Mouse (Mus musculus) limb, embryonic 12.5 days (tissue): ENCODE data around the gene Ttll12. TPM values are rescaled to one million over a fixed set of nuclear protein-coding genes. Genes with fewer than 3 reads are reported as not detected.

Experiments
- ATAC-seq: fragments of 200-750 bp; cut with Nextera tagmentation; 2 replicates; pipeline ENCODE4 v1.8.0; 2017; ENCODE audit warnings: low read depth, moderate TSS enrichment; ENCODE audit not compliant: insufficient number of reproducible peaks, insufficient read depth, low FRiP score, low TSS enrichment
- H3K27ac ChIP-seq: fragments of 300-500 bp; sonication (generic); 2 replicates; pipeline ENCODE4 v1.5.1; 2016; ENCODE audit warnings: mild to moderate bottlenecking, moderate library complexity
- H3K27me3 ChIP-seq: fragments of 300-500 bp; sonication (generic); 2 replicates; pipeline ENCODE4 v1.6.1; 2016; ENCODE audit warnings: mild to moderate bottlenecking, moderate library complexity
- H3K36me3 ChIP-seq: fragments of 300-500 bp; sonication (generic); 2 replicates; pipeline ENCODE4 v1.6.1; 2016; ENCODE audit warnings: mild to moderate bottlenecking, moderate library complexity
- H3K4me1 ChIP-seq: fragments of 300-500 bp; sonication (generic); replicated peaks from 2 replicates; pipeline ENCODE4 v1.6.1; 2016
- H3K4me2 ChIP-seq: fragments of 300-500 bp; sonication (generic); 2 replicates; pipeline ENCODE4 v1.6.1; 2016; ENCODE audit warnings: mild to moderate bottlenecking, moderate library complexity
- H3K4me3 ChIP-seq: fragments of 300-500 bp; sonication (generic); replicated peaks from 2 replicates; pipeline ENCODE4 v1.5.1; 2016; ENCODE audit warnings: mild to moderate bottlenecking
- H3K9ac ChIP-seq: fragments of 300-500 bp; sonication (generic); replicated peaks from 2 replicates; pipeline ENCODE4 v1.6.1; 2016; ENCODE audit warnings: mild to moderate bottlenecking, moderate library complexity
- H3K9me3 ChIP-seq: fragments of 300-500 bp; sonication (generic); 2 replicates; pipeline ENCODE4 v1.6.1; 2016; ENCODE audit warnings: mild to moderate bottlenecking, moderate library complexity
- WGBS: fragments of 180-500 bp; shearing (Covaris S2); methylation state at CpG from one replicate; pipeline ENCODE4 v1.1.7; 2016; 5-methylcytosine and 5-hydroxymethylcytosine counted together
- polyA plus RNA-seq: library from polyadenylated mRNA; unstranded; fragments of >200 nt; fragmentation: Nextera tagmentation; extraction: Ambion mirVana; gene quantifications from 2 replicates; pipeline ENCODE4 v1.2.1, GENCODE M21; 2016

Ttll12 gene
- polyA plus RNA-seq, 1 experiment from 2014 or later, result 44.7 TPM

GRCm38 (mm10) chr15:83615245-83615644 lies 20.3 kb upstream of the Ttll12 start:
- WGBS, result 85% methylated on average over 3 of the region's 3 CpGs
- Histone ChIP-seq H3K27ac (no peak overlapping the region), H3K36me3 (peaks cover 79% of the 10 kb centered on the region), H3K9ac (no peak overlapping the region), H3K4me3 (no peak overlapping the region), H3K27me3 (no peaks in the 10 kb centered on the region; the same call in 1 of the 2 replicates), H3K4me2 (no peak overlapping the region), H3K4me1 (no peaks in the 10 kb centered on the region), H3K9me3 (no peaks in the 10 kb centered on the region)
- no peak for ATAC-seq

- no peak for ATAC-seq
- 47% methylated on average over 15 of the region's 15 CpGs for WGBS
- H3K9me3 ChIP-seq, result no peaks in the 10 kb centered on the region
Measured at GRCm38 (mm10) chr15:83607115-83607802, 12.3 kb upstream of the Ttll12 start.

GRCm38 (mm10) chr15:83606700-83607099 lies 11.7 kb upstream of the Ttll12 start:
- H3K4me1 ChIP-seq, result peaks cover 4% of the 10 kb centered on the region; the same call in 1 of the 2 replicates
- no peak for ATAC-seq
- no peak overlapping the region for H3K4me3 ChIP-seq
- H3K9ac ChIP-seq, result no peak overlapping the region
- no peaks in the 10 kb centered on the region for H3K9me3 ChIP-seq
- 86% methylated on average over 8 of the region's 8 CpGs for whole genome bisulfite sequencing
- H3K27ac ChIP-seq, result no peak overlapping the region
- H3K4me2 ChIP-seq, result no peak overlapping the region
- no peaks in the 10 kb centered on the region for H3K27me3 ChIP-seq
- peaks cover 43% of the 10 kb centered on the region for H3K36me3 ChIP-seq

More at GRCm38 (mm10) chr15:83607115-83607802, 12.3 kb upstream of the Ttll12 start:
- H3K4me3 ChIP-seq, result no peak overlapping the region
- H3K9ac ChIP-seq, result no peak overlapping the region
- H3K4me2 ChIP-seq, result no peak overlapping the region
- H3K36me3 ChIP-seq, result peaks cover 49% of the 10 kb centered on the region
- H3K27ac ChIP-seq, result no peak overlapping the region
- H3K27me3 ChIP-seq, result no peaks in the 10 kb centered on the region
- H3K4me1 ChIP-seq, result peaks cover 4% of the 10 kb centered on the region; the same call in 1 of the 2 replicates

- Histone ChIP-seq H3K27me3 (no peaks in the 10 kb centered on the region), H3K4me1 (peaks cover 4% of the 10 kb centered on the region; the same call in 1 of the 2 replicates), H3K27ac (no peak overlapping the region), H3K4me2 (no peak overlapping the region), H3K9ac (no peak overlapping the region), H3K9me3 (no peaks in the 10 kb centered on the region), H3K4me3 (no peak overlapping the region), H3K36me3 (peaks cover 39% of the 10 kb centered on the region)
- 77% methylated on average over 11 of the region's 11 CpGs for WGBS
- ATAC-seq, result no peak
Measured at GRCm38 (mm10) chr15:83606216-83606615, 11.3 kb upstream of the Ttll12 start.

GRCm38 (mm10) chr15:83603426-83603825 lies 8.5 kb upstream of the Ttll12 start:
- ATAC-seq, result no peak
- Histone ChIP-seq H3K4me1 (peaks cover 4% of the 10 kb centered on the region; the same call in 1 of the 2 replicates), H3K9ac (no peak overlapping the region), H3K27ac (no peak overlapping the region), H3K9me3 (no peaks in the 10 kb centered on the region), H3K4me2 (no peak overlapping the region), H3K36me3 (peaks cover 19% of the 10 kb centered on the region; the same call in 1 of the 2 replicates), H3K4me3 (no peak overlapping the region), H3K27me3 (no peaks in the 10 kb centered on the region)
- WGBS, result 90% methylated on average over 7 of the region's 7 CpGs

- H3K27ac ChIP-seq, result 0 out of 2 replicates have a peak overlapping the region, but pooled peaks have one; percentile 23
- no peak overlapping the region for H3K4me3 ChIP-seq
- H3K4me1 ChIP-seq, result peaks cover 4% of the 10 kb centered on the region; the same call in 1 of the 2 replicates
- no peaks in the 10 kb centered on the region for H3K9me3 ChIP-seq
- no peak overlapping the region for H3K9ac ChIP-seq
- ATAC-seq, result no peak
- H3K4me2 ChIP-seq, result no peak overlapping the region
- H3K27me3 ChIP-seq, result no peaks in the 10 kb centered on the region
- WGBS, result 87% methylated on average over 1 of the region's 1 CpGs
- peaks cover 16% of the 10 kb centered on the region; the same call in 1 of the 2 replicates for H3K36me3 ChIP-seq
Measured at GRCm38 (mm10) chr15:83603046-83603396, 8.1 kb upstream of the Ttll12 start.

GRCm38 (mm10) chr15:83602372-83603045 lies 7.6 kb upstream of the Ttll12 start:
- Histone ChIP-seq H3K27me3 (no peaks in the 10 kb centered on the region), H3K9ac (no peak overlapping the region), H3K4me1 (peaks cover 4% of the 10 kb centered on the region; the same call in 1 of the 2 replicates), H3K27ac (peak overlapping the region; percentile 23; the same call in 1 of the 2 replicates), H3K36me3 (peaks cover 16% of the 10 kb centered on the region; the same call in 1 of the 2 replicates), H3K4me3 (no peak overlapping the region), H3K4me2 (no peak overlapping the region), H3K9me3 (no peaks in the 10 kb centered on the region)
- ATAC-seq, result no peak
- WGBS, result 73% methylated on average over 13 of the region's 13 CpGs

GRCm38 (mm10) chr15:83601185-83601584 lies 6.2 kb upstream of the Ttll12 start:
- H3K9me3 ChIP-seq, result no peaks in the 10 kb centered on the region
- peaks cover 4% of the 10 kb centered on the region; the same call in 1 of the 2 replicates for H3K4me1 ChIP-seq
- H3K36me3 ChIP-seq, result peaks cover 7% of the 10 kb centered on the region; the same call in 1 of the 2 replicates
- ATAC-seq, result no peak
- H3K4me2 ChIP-seq, result no peak overlapping the region
- H3K27me3 ChIP-seq, result no peaks in the 10 kb centered on the region
- H3K4me3 ChIP-seq, result no peak overlapping the region
- H3K9ac ChIP-seq, result no peak overlapping the region
- no peak overlapping the region for H3K27ac ChIP-seq
- 73% methylated on average over 4 of the region's 4 CpGs for WGBS

GRCm38 (mm10) chr15:83596833-83597232 lies 1.9 kb upstream of the Ttll12 start:
- Histone ChIP-seq H3K27ac (no peak overlapping the region), H3K4me1 (peaks cover 14% of the 10 kb centered on the region), H3K36me3 (peaks cover 9% of the 10 kb centered on the region; the same call in 1 of the 2 replicates), H3K9ac (no peak overlapping the region), H3K4me3 (no peak overlapping the region), H3K4me2 (no peak overlapping the region), H3K9me3 (no peaks in the 10 kb centered on the region), H3K27me3 (no peaks in the 10 kb centered on the region)
- WGBS, result 87% methylated on average over 4 of the region's 4 CpGs
- no peak for ATAC-seq

GRCm38 (mm10) chr15:83595364-83595711 lies 381 bp upstream of the Ttll12 start:
- no peak for ATAC-seq
- H3K27me3 ChIP-seq, result no peaks in the 10 kb centered on the region
- peaks cover 14% of the 10 kb centered on the region for H3K4me1 ChIP-seq
- H3K4me2 ChIP-seq, result peak overlapping the region; percentile 70
- WGBS, result 31% methylated on average over 7 of the region's 7 CpGs
- peaks cover 14% of the 10 kb centered on the region for H3K36me3 ChIP-seq
- H3K9me3 ChIP-seq, result no peaks in the 10 kb centered on the region
- no peak overlapping the region for H3K27ac ChIP-seq
- 0 out of 2 replicates have a peak overlapping the region, but pooled peaks have one; percentile 86 for H3K9ac ChIP-seq
- peak overlapping the region; percentile 76 for H3K4me3 ChIP-seq

GRCm38 (mm10) chr15:83593702-83594512 lies 1.1 kb downstream of the Ttll12 start:
- Histone ChIP-seq H3K27me3 (no peaks in the 10 kb centered on the region), H3K4me3 (peak overlapping the region; percentile 76), H3K4me2 (peak overlapping the region; percentile 70), H3K36me3 (peaks cover 22% of the 10 kb centered on the region), H3K9ac (peak overlapping the region; percentile 86), H3K4me1 (peaks cover 14% of the 10 kb centered on the region), H3K27ac (peak overlapping the region; percentile 17; the same call in 1 of the 2 replicates), H3K9me3 (no peaks in the 10 kb centered on the region)
- WGBS, result 9% methylated on average over 19 of the region's 19 CpGs
- ATAC-seq, result peak; percentile 52; the same call in 1 of the 2 replicates
